Mouse (Mus musculus) left cerebral cortex, adult 8-10 months (tissue): ENCODE results near the gene Ablim2. TPM values are rescaled to one million over a fixed set of nuclear protein-coding genes. Genes with fewer than 3 reads are reported as not detected.
A peak's percentile ranks its signal among the peaks of the same experiment; 100 is the strongest.

Source experiments
- DNase-seq, 2 experiments: peaks; one replicate each; pipeline ENCODE4 v3.0.0; 2022; ENCODE audit warnings: low spot score in 2 of 2
- total RNA-seq, 4 experiments: library from RNA; stranded (reverse); gene quantifications; 2 replicates each; pipeline ENCODE4 v1.2.4; 2022

The Ablim2 gene
- total RNA-seq, 4 experiments from 2014 or later, result 168 to 199 (median 195) TPM

- peak in 1 of 2 experiments; percentile 83 for DNase-seq
Measured at GRCm38 (mm10) chr5:35907633-35908426, 150.2 kb downstream of the Ablim2 start.

GRCm38 (mm10) chr5:35908626-35909443 lies 151.2 kb downstream of the Ablim2 start:
- no peak for DNase-seq

- no peak for DNase-seq
Measured at GRCm38 (mm10) chr5:35915629-35916300, 158.1 kb downstream of the Ablim2 start.

- no peak for DNase-seq
Measured at GRCm38 (mm10) chr5:35916666-35917065, 159.0 kb downstream of the Ablim2 start.

DNA sequence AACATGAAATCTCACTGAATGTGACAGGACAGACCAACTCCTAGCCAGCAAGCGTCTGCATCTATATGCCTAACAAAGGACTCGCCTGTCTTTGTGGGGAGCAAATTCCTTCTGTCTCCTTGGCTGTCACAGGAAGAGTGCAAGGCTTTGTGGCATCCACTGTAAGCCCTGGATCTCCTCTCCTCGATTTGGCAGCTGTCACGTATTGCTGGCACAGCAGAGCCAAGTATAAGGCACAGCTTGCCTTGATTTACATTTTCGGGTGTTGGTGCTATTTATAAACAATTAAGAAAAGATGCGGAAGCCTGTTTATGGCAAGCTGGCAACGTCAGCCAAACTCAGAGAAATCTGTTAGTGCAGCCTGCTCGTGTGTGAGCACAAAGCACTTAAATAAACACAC lies 160.7 kb downstream of the Ablim2 start:
- DNase-seq, result peak in 1 of 2 experiments; percentile 44

DNA sequence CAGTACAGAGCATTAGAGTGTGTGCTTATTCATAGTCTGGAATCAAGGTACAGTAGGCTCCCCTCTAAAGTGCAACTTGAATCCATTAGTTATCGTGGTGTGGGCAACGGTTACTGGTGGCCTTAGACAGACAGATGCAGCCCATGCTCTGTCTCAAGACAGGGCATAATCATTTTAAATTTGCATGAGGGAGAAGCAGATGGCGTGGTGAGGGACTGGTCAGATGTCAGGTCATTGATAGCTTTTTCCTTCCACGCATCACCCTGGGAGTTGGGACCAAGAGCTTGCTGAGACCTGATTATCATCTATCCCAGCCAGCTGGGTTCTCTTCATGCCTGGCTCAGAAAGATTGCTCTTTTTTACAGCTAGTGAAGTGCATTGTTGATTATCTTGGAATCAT lies 162.4 kb downstream of the Ablim2 start:
- no peak for DNase-seq

- no peak for DNase-seq
Measured at GRCm38 (mm10) chr5:35920557-35920956, 162.9 kb downstream of the Ablim2 start.

DNA sequence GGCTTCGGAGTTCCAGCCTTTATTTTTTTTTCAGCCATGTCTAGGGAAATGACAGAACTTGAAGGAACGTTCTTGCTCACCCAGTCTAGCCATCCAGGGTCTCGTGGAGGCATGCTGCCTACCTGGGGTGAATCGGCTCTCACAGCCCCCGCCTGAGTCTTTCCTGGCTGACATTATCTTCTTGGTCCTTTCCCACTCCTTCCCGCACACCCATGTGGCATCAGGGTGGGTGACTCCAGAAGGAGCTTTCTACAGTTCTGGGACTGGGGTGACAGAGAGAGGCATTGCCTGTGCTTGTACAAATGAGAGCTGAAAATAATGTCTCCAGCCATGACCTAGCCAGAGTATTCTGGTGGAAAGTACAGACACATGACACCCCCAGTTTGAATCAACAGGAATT lies 163.5 kb downstream of the Ablim2 start:
- no peak for DNase-seq

DNA sequence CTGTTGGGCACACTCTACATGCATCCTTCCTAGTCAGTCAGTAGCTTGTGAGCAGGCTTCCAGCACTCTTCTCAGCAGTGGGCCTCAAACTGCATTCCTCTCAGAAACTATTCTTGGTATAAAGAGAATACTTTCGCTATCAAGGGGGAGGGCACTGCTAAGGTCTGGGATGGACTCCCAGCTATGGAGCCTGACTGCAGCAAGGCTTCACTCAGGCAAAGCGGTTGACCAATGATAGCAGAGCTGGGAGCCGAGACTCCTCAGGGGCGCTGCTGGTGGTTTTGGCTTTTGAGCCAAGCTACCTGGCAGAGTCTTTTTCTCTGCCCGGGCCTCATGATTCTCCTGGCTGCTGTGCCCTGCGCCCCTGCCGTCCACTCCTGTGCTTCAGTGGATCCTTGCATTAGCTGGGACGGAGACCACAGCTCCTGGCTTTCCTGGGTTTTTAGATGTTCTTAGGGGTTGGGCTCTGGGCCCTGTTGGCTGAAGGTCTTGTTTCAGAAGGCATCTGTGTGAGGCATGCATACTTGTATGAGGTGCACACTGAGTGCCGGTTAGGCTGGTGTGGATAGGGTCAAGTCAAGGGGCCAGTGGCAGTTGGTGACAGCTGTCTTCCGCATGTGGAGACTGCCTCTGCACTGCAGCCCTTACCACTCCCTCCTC lies 164.0 kb downstream of the Ablim2 start:
- DNase-seq, result no peak

DNA sequence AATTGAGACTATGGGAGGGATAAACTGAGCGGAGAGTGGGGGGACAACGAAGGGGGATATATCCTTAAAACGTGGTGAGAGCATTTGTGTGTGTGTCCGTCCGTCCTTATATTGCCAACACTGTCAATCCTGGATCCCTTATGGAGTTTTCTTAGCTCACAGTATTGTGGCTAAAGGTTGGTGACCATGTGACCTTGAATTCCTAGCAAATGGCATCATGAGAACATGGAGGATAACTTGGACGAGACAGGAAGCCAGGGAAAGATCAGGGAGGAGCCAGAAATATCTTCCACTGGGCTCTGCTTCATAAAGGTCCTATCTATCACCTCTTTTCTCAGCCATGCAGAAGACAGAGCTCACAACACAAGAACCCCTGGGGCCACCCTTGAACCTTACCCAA lies 165.8 kb downstream of the Ablim2 start:
- DNase-seq, result no peak

- peak in 1 of 2 experiments; percentile 57 for DNase-seq
Measured at GRCm38 (mm10) chr5:35925171-35925634, 167.5 kb downstream of the Ablim2 start.

- DNase-seq, result no peak
Measured at GRCm38 (mm10) chr5:35926511-35926910, 168.8 kb downstream of the Ablim2 start.

- DNase-seq, result no peak
Measured at GRCm38 (mm10) chr5:35931296-35931695, 173.6 kb downstream of the Ablim2 start.

- DNase-seq, result no peak
Measured at GRCm38 (mm10) chr5:35933059-35933458, 175.4 kb downstream of the Ablim2 start.

Other genes starting within 250 kb of the Ablim2 start
- under 1 TPM; 0.14 to 0.51 (median 0.20) TPM for gene Cpz, start 232.2 kb upstream of the Ablim2 start, total RNA-seq
- 1 to 10 TPM; 7.2 to 7.9 (median 7.5) TPM for gene Trmt44, start 182.8 kb upstream of the Ablim2 start, total RNA-seq
- 10 to 100 TPM; 36.4 to 40.2 (median 37.8) TPM for gene Acox3, start 174.8 kb upstream of the Ablim2 start, total RNA-seq
- gene Htra3, start 78.1 kb upstream of the Ablim2 start, total RNA-seq, result 1 to 10 TPM; 7.0 to 8.3 (median 7.9) TPM
- 1 to 10 TPM; 1.6 to 5.9 (median 3.3) TPM for gene Sh3tc1, start 17.9 kb upstream of the Ablim2 start, total RNA-seq
- 10 to 100 TPM; 26.8 to 30.0 (median 29.3) TPM for gene Afap1, start 135.4 kb downstream of the Ablim2 start, total RNA-seq